10 mouse cellular contexts compared by ENCODE assay signal in the genomic region with DNA sequence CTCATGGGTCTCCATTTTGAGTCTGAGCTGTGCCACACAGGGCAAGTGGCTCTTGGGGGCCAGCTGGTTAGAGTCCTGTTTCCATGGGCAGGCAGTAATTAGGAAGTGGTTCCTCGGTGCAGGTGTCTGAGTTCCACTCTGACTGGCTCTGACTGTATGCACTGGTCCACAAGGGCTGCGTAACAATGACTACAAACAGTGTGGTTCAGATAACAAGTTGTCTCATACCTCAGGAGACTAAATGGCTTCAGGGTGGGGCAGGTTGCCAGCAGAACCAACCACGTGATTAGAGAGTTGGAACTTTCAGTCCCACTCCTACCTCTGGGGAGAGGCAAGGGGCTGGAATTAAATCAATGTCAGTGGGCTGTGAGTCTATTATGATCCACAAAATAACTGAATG. TPM values are rescaled to one million over a fixed set of nuclear protein-coding genes. Genes with fewer than 3 reads are reported as not detected.
A peak's percentile ranks its signal among the peaks of the same experiment; 100 is the strongest.
DNase-seq lines count a peak whose midpoint lies in the region; ATAC-seq and TF ChIP-seq lines count a peak whose summit lies in the region.
"Had no signal": no experiment of that assay in that cellular context is flagged by ENCODE, and none has a peak within 500 bp of the region (broad histone marks: within the 10 kb centered on the region; RNA-seq: fewer than 3 reads in every experiment).

No protein-coding gene starts in this region.

- TF ChIP-seq CTCF in midbrain, postnatal 0 days (IDR thresholded peaks at IDR 0.05): no peak

- no peak overlapping the region for H3K4me3 ChIP-seq in limb, embryonic 12.5 days (replicated peaks)
- H3K4me3 ChIP-seq in limb, embryonic 10.5 days: no peak overlapping the region
- H3K4me3 ChIP-seq in midbrain, postnatal 0 days (ENCODE audit: low read depth, low read length): no peak overlapping the region
- H3K4me3 ChIP-seq in hindbrain, embryonic 14.5 days (replicated peaks; ENCODE audit: low read length): no peak overlapping the region

- no peaks in the 10 kb centered on the region for H3K27me3 ChIP-seq in limb, embryonic 12.5 days
- no peaks in the 10 kb centered on the region for H3K27me3 ChIP-seq in limb, embryonic 10.5 days (ENCODE audit: low read depth, poor library complexity, severe bottlenecking)
- no peaks in the 10 kb centered on the region for H3K27me3 ChIP-seq in midbrain, postnatal 0 days (ENCODE audit: insufficient read depth, low read length)
- no peaks in the 10 kb centered on the region for H3K27me3 ChIP-seq in hindbrain, embryonic 14.5 days (ENCODE audit: control insufficient read depth, insufficient read depth, low read length)

- H3K4me2 ChIP-seq in limb, embryonic 12.5 days: no peak overlapping the region
- H3K4me2 ChIP-seq in midbrain, postnatal 0 days (ENCODE audit: low read depth, low read length, poor library complexity, severe bottlenecking): no peak overlapping the region
- no peak overlapping the region for H3K4me2 ChIP-seq in hindbrain, embryonic 14.5 days (replicated peaks)

- H3K36me3 ChIP-seq in limb, embryonic 12.5 days: peaks cover 3% of the 10 kb centered on the region; the same call in 1 of the 2 replicates
- no peaks in the 10 kb centered on the region for H3K36me3 ChIP-seq in limb, embryonic 10.5 days
- no peaks in the 10 kb centered on the region for H3K36me3 ChIP-seq in midbrain, postnatal 0 days (ENCODE audit: insufficient read depth, low read length)
- H3K36me3 ChIP-seq in hindbrain, embryonic 14.5 days (replicated peaks; ENCODE audit: control insufficient read depth, insufficient read depth): no peaks in the 10 kb centered on the region

- WGBS in limb, embryonic 12.5 days: 81% methylated on average over 3 of the region's 3 CpGs
- 88% methylated on average over 3 of the region's 3 CpGs for WGBS in limb, embryonic 10.5 days
- WGBS in midbrain, postnatal 0 days: 84% methylated on average over 3 of the region's 3 CpGs
- 78% methylated on average over 3 of the region's 3 CpGs for WGBS in hindbrain, embryonic 14.5 days

- no peak for DNase-seq in limb, embryonic 10.5 days (ENCODE audit: low spot score)
- DNase-seq in ZHBTc4 (ENCODE audit: low read depth, low spot score): peak; percentile 39
- DNase-seq in kidney, adult 9 months: peak; percentile 70
- DNase-seq in skeletal muscle tissue, adult 2 months (ENCODE audit: low read depth, low spot score): peak; percentile 46
- no peak for DNase-seq in frontal cortex, adult 2 months (ENCODE audit: extremely low spot score in 1 of 2, low spot score in 1 of 2)
- DNase-seq in midbrain, postnatal 0 days (ENCODE audit: low spot score): no peak
- DNase-seq in hindbrain, embryonic 14.5 days (ENCODE audit: low spot score): no peak
- DNase-seq: cerebellum, postnatal 25 days had no signal

- H3K27ac ChIP-seq in limb, embryonic 12.5 days: no peak overlapping the region
- no peak overlapping the region for H3K27ac ChIP-seq in limb, embryonic 10.5 days
- H3K27ac ChIP-seq in midbrain, postnatal 0 days (ENCODE audit: low read depth, low read length): no peak overlapping the region
- no peak overlapping the region for H3K27ac ChIP-seq in hindbrain, embryonic 14.5 days
- H3K27ac ChIP-seq: liver, embryonic 14.5 days had no signal

- no peaks in the 10 kb centered on the region for H3K9me3 ChIP-seq in limb, embryonic 12.5 days
- no peaks in the 10 kb centered on the region for H3K9me3 ChIP-seq in limb, embryonic 10.5 days (replicated peaks)
- no peaks in the 10 kb centered on the region for H3K9me3 ChIP-seq in midbrain, postnatal 0 days (ENCODE audit: low read length)
- no peaks in the 10 kb centered on the region for H3K9me3 ChIP-seq in hindbrain, embryonic 14.5 days (ENCODE audit: control insufficient read depth, low read length)

- 0 out of 2 replicates have a peak, but pooled peaks have one; percentile 4 for ATAC-seq in limb, embryonic 12.5 days (ENCODE audit: insufficient number of reproducible peaks, insufficient read depth, low FRiP score, low TSS enrichment, low read depth)
- ATAC-seq in midbrain, postnatal 0 days (ENCODE audit: low FRiP score): no peak
- no peak for ATAC-seq in hindbrain, embryonic 14.5 days (ENCODE audit: low FRiP score)

- no peak overlapping the region for H3K9ac ChIP-seq in limb, embryonic 12.5 days (replicated peaks)
- H3K9ac ChIP-seq in midbrain, postnatal 0 days (replicated peaks; ENCODE audit: low read length, poor library complexity, severe bottlenecking): no peak overlapping the region
- H3K9ac ChIP-seq in hindbrain, embryonic 14.5 days: no peak overlapping the region
- H3K9ac ChIP-seq: liver, embryonic 14.5 days had no signal

- peaks cover 24% of the 10 kb centered on the region for H3K4me1 ChIP-seq in limb, embryonic 12.5 days (replicated peaks)
- H3K4me1 ChIP-seq in limb, embryonic 10.5 days: peaks cover 17% of the 10 kb centered on the region
- H3K4me1 ChIP-seq in midbrain, postnatal 0 days (ENCODE audit: insufficient read depth, low read length): peaks cover 5% of the 10 kb centered on the region; the same call in 1 of the 2 replicates
- H3K4me1 ChIP-seq in hindbrain, embryonic 14.5 days (replicated peaks; ENCODE audit: control insufficient read depth, insufficient read depth, low read length): peaks cover 16% of the 10 kb centered on the region; the same call in 1 of the 2 replicates

RNA-seq across cellular contexts. Expression of gene Bcr, which starts 59.0 kb away (rescaled TPM):
- polyA plus RNA-seq in limb, embryonic 12.5 days (2016; fragmentation: Nextera tagmentation; extraction: Ambion mirVana): 9.9 and 11.0 TPM in 2 replicates
- polyA plus RNA-seq in limb, embryonic 10.5 days (2016; fragmentation: Nextera tagmentation; extraction: Ambion mirVana): 7.0 and 7.6 TPM in 2 replicates
- polyA plus RNA-seq in frontal cortex, adult 2 months (2012; rRNA removed): 68.9 and 69.4 TPM in 2 replicates
- total RNA-seq in midbrain, postnatal 0 days (2014; rRNA removed): 59.8 and 63.5 TPM in 2 replicates
- polyA plus RNA-seq in midbrain, postnatal 0 days (2015; fragmentation: Nextera tagmentation; extraction: Ambion mirVana): 9.4 and 11.0 TPM in 2 replicates
- polyA plus RNA-seq in hindbrain, embryonic 14.5 days (2014; fragmentation: Nextera tagmentation; extraction: Ambion mirVana): 19.6 and 24.0 TPM in 2 replicates

Comparison
In these comparisons a context has a peak if more than half of its experiments do, and no peak if none do; other contexts are left out.
1. DNase-seq: peak in ZHBTc4 (single experiment), kidney, adult 9 months (single experiment) and skeletal muscle tissue, adult 2 months (single experiment); none in limb, embryonic 10.5 days (single experiment), frontal cortex, adult 2 months (0 of 2), midbrain, postnatal 0 days (single experiment) and hindbrain, embryonic 14.5 days (single experiment).